Mouse (Mus musculus) gastrocnemius, adult 2 months (tissue): ENCODE results near the gene Nav2. TPM values are rescaled to one million over a fixed set of nuclear protein-coding genes. Genes with fewer than 3 reads are reported as not detected.

Experiments used
- DNase-seq: peaks from one replicate; pipeline ENCODE4 v3.0.0; 2022
- H3K27ac ChIP-seq: fragments of 200-600 bp; 2 replicates; pipeline ENCODE4 v1.8.1; 2022; ENCODE audit warnings: mild to moderate bottlenecking
- H3K4me3 ChIP-seq: fragments of 200-600 bp; 2 replicates; pipeline ENCODE4 v1.8.1; 2022; ENCODE audit warnings: mild to moderate bottlenecking, moderate library complexity
- CTCF ChIP-seq: fragments of 200-600 bp; IDR thresholded peaks from 2 replicates; pipeline ENCODE4 v1.8.1; 2022; ENCODE audit warnings: antibody characterized with exemption, mild to moderate bottlenecking, moderate library complexity
- intact Hi-C: fragments of 180-260 bp; cut with DNase I; formaldehyde crosslinking; loops from one replicate; pipeline ENCODE4 v1.15.1; 2025
- total RNA-seq, 2 experiments: library from RNA; stranded (reverse); gene quantifications; 2 replicates each; pipeline ENCODE4 v1.2.3; 2021

Gene Nav2
- total RNA-seq, 2 experiments from 2014 or later: 18.5 to 36.0 TPM

DNA sequence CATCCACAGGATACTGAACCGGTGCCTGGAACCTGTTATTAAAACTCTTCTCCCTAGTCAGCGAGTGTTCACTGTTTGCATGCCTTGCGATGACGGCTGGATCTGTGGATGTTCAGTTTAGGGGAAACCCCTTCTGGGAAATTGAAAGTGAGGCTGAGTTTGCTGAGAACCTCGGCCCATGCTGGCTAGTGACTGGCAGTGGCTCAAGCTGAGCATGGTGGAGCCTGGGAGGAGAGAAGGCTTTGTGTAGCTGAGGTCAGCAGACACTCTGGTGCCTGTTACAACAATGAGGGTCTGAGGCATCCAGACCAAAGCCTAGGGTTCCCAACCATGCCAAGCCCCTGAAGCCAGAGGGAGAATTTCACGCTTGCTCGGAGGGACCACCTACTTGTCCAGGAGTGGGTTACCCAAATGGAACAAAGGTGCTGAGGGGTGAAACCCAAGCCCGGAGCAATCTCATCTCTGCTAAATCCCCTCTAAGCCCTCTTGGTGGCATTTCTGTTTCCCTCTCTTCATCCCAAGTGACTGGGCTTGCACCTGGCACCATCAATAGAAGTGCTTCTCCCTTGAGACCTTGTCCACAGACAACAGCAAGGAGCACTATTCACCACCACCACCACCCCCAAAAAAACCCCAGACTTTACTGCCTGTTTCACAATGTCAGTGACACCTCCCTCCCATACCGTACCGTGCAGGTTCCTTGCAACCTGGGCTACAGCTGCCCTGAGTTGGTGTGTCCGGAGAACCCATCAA, 617.0 kb downstream of the Nav2 start:
- Histone ChIP-seq H3K27ac (no peak overlapping the region), H3K4me3 (no peak overlapping the region)
- no peak for DNase-seq
- intact Hi-C loops: no loop called here
- no peak for TF ChIP-seq CTCF

DNA sequence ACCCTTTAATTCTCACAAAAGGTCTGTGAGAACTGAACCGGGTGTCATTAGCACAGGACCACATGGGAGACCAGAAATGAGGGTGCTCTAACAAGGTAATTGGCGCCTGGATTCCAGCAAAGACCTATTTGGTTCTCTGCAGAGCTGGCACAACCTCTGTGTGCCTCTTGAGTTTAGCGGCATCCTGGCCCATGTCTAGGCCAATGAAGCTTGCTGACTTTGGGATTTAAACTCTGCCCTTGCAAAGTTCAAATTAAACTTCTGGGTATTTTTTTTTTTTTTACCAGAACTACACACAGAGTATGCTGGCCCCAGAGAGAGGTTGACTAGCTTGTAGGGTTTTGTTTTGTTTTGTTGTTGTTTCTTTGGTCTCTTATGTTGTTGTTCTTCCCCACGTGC, 617.6 kb downstream of the Nav2 start:
- no peak for TF ChIP-seq CTCF
- intact Hi-C loops: no loop called here
- Histone ChIP-seq H3K4me3 (no peak overlapping the region), H3K27ac (no peak overlapping the region)
- no peak for DNase-seq

DNA sequence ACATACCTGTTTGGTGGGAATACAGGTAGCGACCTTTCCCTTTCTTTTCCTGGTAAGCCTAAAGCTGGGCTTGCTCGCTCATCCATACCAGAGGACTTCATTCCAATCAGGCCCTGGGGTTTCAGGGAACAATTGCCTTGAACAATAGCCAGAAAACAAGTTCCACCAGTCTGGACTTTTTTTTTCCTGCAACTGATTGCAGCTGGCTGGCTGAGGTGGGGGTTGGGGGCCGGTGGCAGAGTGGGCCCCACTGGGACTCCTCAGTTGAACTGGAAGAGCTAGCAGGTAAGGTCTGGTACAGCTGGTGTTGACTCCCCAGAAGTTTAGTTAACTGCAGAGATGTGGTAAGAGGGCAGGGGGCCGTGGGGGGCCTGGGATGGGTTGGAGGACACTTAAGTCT, 619.0 kb downstream of the Nav2 start:
- H3K4me3 ChIP-seq: no peak overlapping the region
- no peak for TF ChIP-seq CTCF
- DNase-seq: no peak
- intact Hi-C loops: no loop called here
- H3K27ac ChIP-seq: no peak overlapping the region

DNA sequence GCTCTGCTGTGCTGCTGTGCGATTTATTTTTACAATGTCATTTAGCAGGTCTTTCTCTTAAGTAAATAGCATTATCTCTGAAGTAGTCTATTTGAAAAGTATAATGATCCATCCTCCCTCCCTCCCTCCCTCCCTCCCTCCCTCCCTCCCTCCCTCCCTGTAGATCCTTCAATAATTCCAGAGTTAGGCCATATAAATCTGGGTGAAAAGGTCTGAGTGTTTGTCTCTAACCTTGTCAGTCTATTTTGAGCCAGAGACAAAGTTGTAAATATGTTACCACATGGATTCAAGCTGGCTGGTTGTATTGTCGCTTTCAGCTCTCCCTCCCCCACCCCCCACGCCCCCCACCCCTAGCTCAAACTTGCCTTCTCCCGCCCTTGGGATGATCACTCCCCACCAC, 619.4 kb downstream of the Nav2 start:
- intact Hi-C loops: no loop called here
- no peak overlapping the region for H3K4me3 ChIP-seq
- DNase-seq: no peak
- no peak overlapping the region for H3K27ac ChIP-seq
- no peak for TF ChIP-seq CTCF

DNA sequence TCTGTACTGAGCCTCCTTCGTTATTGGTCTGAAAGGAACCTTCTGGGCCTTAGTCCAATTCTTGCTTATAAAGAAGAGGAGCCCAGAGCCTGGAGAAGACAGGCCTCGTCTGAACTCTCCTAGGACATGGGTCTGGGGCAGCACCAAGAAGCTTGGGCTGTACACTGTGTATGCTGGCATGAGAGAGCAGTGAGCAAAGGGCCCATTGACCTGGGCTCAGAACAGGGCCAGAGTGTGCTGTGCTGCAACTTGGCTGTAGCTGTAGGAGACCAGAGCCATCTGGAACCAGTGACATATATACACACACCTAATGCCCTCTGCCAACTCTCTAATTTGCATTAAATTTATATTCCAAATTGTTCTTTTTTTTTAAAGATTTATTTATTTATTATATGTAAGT, 621.0 kb downstream of the Nav2 start:
- intact Hi-C loops: no loop called here
- no peak for DNase-seq
- H3K4me3 ChIP-seq: no peak overlapping the region
- TF ChIP-seq CTCF: no peak
- H3K27ac ChIP-seq: no peak overlapping the region

DNA sequence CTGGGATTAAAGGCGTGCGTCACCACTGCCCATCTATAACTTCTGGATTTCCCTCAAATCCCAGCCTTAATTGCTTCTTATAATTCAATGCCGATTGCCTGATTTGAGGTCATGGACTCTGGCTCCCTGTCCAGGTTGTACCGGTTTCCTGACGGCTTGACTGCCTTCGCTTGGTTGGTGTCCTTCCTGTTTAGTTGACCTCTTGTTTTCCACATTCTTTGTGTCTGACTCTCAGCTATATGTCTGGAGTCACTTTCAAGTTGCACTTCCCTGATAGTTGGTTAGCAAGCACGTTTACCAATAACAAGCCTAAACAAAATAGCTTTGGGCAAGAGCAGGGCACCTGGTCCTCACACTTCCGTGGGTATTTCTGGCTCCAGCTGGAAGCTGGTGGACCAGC, 625.1 kb downstream of the Nav2 start:
- no peak overlapping the region for H3K4me3 ChIP-seq
- no peak overlapping the region for H3K27ac ChIP-seq

DNA sequence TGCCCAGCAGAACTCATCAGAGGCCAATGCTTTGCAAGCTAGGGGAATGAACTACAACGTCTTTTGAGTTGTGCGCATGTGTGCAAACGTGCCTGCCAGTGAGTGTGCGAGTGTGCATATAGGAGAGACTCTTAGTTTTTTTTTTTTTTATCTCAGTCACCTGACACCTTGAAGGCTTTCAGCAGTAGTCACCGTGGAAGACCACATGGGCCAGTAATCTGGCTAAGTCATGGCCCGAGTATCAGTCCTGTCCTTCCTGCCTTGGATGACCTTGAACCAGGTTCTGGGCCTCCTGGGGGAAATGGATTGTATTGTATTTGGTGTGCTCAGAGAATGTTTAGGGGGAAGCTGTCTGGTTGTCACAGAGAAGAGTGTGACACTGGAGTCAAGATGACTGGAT, 625.7 kb downstream of the Nav2 start:
- no peak overlapping the region for H3K27ac ChIP-seq
- intact Hi-C loops: no loop called here
- no peak for DNase-seq
- H3K4me3 ChIP-seq: no peak overlapping the region
- TF ChIP-seq CTCF: no peak

More for the DNA sequence above, 625.1 kb downstream of the Nav2 start:
- TF ChIP-seq CTCF: no peak
- intact Hi-C loops: no loop called here
- no peak for DNase-seq

DNA sequence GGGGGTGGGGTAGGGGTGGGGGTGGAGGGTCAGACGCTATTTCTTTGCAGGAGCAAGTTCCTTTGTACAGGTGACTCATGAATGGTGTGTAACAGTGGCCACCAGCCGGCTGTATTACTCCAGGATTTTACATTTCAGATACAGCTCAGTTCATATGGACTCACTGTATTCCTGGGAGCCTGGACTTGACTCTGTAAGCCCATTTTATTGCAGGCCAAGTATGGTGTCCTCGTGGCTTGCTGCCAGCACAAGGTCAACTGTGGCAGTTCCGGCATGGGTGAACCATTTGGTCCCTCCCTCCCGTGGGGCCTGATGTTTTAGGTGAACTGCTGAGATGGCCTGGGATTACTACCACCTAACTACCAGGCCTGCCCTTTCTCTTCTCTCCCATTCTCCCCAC, 629.8 kb downstream of the Nav2 start:
- Histone ChIP-seq H3K4me3 (no peak overlapping the region), H3K27ac (no peak overlapping the region)
- intact Hi-C loops: no loop called here
- DNase-seq: no peak
- no peak for TF ChIP-seq CTCF

DNA sequence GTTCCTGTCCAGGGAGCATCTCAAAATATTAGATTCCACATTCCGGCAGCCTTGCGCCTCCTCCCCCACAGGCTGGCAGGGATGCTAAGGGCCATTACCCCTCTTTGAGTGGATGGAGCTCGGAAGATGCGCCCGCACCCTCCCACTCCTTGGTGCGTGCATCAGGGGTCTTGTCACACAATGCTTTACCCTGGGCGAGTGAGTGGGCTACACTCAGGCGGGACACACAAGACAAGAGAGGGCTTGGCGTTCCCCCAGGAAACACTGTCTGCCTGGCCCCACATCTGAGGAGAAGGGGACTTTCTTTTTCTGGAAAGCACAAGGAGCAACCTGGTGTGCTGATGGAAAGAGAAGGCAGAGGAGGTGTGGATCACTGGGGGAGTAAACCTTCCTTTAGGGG, 631.7 kb downstream of the Nav2 start:
- DNase-seq: no peak

DNA sequence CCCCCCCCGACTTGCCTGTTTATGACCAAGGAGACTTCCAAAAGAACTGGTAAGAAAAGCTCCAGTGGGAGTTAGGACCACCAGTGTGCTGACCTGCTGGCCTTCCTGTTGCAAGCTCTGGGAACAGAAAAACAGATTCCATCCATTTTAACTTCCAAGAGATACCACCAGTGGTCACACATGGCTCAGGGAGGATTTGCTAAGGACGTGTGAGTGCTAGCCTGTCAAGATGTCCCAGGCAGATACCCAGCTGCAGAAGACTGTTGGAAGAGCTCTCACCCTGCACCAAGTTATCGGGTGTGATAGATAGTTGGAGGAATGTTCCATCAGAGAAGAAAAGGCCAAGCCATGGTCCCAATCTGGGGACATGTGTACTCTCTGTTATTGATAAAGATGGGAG, 633.6 kb downstream of the Nav2 start:
- Histone ChIP-seq H3K4me3 (no peak overlapping the region), H3K27ac (no peak overlapping the region)
- TF ChIP-seq CTCF: no peak
- no peak for DNase-seq
- intact Hi-C loops: no loop called here

More for the DNA sequence above, 631.7 kb downstream of the Nav2 start:
- Histone ChIP-seq H3K27ac (no peak overlapping the region), H3K4me3 (no peak overlapping the region)
- TF ChIP-seq CTCF: no peak
- intact Hi-C loops: no loop called here

DNA sequence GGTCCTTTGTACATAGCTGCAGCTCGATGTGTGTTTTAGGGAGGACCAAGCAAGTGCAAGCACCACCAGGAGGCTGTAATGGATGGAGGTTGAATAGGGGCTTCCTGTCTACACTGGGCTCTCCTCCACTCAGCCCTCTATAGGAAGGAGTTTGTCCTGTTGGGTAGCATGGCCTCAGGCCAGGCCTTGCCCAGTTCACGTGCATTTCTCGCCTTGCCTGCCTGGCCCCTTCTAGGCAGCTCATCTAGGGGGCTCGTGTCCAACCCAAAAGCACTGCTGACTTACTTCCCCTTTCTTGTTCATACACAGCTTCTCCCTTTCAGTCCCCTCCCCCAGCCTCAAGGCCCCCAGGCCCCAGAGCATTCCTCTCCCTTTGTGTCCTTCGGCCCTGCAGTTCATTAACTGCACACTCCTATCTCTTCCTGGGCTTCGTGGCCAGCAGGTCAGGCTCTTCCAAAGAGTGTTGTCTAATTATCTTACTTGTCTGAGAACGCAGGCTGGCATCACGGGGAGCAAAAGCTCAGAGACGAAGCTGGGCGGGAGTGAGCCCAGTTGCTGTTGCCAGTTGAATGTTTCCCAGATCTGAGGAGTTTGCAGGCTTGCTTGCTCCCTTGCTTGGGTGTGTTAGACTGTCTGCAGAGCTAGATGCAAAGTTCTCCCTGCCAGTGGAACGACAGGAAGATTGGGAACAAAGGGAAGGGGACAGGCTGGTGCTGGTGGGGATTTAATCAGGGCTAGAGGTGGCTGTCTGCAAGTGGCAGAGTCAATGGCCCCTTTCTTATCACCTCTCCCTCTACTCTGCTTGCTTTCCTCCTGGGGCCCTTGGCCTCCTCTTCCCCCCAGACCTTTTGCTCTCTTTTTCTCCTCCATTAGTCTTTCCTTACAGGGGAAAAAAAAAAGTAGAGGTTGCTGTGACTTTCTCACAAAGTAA, 636.5 kb downstream of the Nav2 start:
- TF ChIP-seq CTCF: no peak
- intact Hi-C loops: no loop called here
- H3K4me3 ChIP-seq: no peak overlapping the region
- H3K27ac ChIP-seq: no peak overlapping the region
- no peak for DNase-seq

DNA sequence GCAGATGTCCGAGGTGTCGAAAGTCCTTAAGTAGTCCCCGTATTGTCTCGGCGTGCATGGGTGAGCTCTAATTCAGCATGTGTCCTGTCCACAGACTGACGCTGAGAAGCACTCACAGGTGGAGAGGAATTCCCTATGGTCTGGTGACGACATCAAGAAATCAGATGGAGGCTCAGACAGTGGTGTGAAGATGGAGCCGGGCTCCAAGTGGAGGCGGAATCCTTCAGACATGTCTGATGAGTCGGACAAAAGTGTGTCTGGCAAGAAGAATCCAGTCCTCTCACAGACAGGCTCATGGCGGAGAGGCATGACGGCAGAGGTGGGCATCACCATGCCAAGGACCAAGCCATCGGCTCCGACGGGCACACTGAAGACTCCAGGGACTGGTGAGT, 637.2 kb downstream of the Nav2 start:
- DNase-seq: no peak
- TF ChIP-seq CTCF: no peak
- Histone ChIP-seq H3K4me3 (no peak overlapping the region), H3K27ac (no peak overlapping the region)
- intact Hi-C loops: no loop called here

DNA sequence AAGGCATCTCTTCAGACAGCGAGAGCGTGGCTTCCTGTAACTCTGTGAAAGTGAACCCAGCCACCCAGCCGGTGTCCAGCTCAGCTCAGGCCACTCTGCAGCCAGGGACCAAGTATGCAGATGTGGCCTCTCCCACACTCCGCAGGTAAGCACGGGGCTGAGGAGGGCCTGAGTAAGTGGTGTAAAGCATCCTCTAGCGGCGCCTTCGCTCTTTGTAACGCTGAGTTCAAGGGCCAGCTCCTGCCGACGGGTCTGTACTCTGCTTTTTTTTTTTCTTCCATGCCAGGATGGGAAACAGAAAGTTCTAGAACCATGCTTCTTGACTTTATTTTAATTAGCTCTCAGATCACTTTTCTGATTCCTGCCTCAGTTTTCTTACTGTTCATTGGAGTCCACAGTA, 639.9 kb downstream of the Nav2 start:
- Histone ChIP-seq H3K27ac (no peak overlapping the region), H3K4me3 (no peak overlapping the region)
- intact Hi-C loops: no loop called here
- no peak for TF ChIP-seq CTCF
- no peak for DNase-seq
